Mouse (Mus musculus) B cell, adult 67 days (primary cell): ENCODE measurements around the gene Camkk1. TPM values are rescaled to one million over a fixed set of nuclear protein-coding genes. Genes with fewer than 3 reads are reported as not detected.

Source experiments
- total RNA-seq, 2 experiments: library from RNA; stranded (reverse); gene quantifications; 4 replicates each; pipeline ENCODE4 v1.2.4; 2023

Gene Camkk1
- total RNA-seq, result 1 to 10 TPM; 2.7 to 3.0 TPM

GRCm38 (mm10) chr11:73018471-73019146, at the start of gene Camkk1:
Gene Camkk1, plus strand, starts transcription at chr11:73019008.

DNA sequence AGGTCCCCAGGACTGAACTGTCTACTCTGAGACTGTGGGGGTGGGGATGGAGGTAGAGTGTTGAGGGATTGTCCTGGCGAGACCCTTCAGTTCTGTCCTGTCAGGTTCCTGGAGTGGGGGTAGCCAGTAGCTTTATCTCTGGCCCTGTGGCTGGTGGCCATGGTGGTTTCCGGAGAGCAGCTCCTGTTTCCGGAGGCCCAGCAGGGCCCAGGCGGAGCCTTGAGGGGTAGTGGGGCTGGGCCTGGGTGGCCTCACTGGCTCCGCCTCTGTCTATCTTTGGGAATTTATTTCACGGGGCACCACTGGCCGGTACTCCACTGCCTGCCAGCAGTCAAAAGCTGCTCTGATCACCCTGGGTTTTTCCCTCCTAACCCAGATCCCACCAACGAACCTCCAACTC, 20.0 kb upstream of the Camkk1 start, which contains the start of gene P2rx1:
TSS of gene P2rx1 (plus strand) at position 333 of the 400 bp plus-strand sequence.

GRCm38 (mm10) chr11:73047542-73047996, 28.8 kb downstream of the Camkk1 start, which contains the start of gene Ncbp3:
Gene Ncbp3, plus strand, starts transcription at chr11:73047783.

DNA sequence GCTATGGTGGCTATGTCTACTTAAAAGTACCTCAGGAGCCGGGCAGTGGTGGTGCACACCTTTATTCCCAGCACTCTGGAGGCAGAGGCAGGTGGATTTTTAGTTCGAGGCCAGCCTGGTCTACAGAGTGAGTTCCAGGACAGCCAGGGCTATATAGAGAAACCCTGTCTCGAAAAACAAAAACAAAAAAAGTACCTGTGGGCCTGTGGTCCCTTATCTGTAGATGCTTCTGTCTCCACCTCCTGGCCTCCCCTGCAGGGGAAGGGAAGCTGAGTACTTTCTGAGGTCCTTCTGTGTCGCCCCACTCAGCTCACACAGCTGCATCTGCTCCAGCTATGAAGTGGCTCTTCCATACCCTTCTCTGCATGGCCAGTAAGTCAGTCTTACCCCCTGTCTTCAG, 71.5 kb downstream of the Camkk1 start, which contains the start of gene Itgae:
TSS of gene Itgae (plus strand) at position 301 of the 400 bp plus-strand sequence.

Other genes starting within 250 kb of the Camkk1 start
- gene Cyb5d2, start 222.9 kb upstream of the Camkk1 start, total RNA-seq, result 1 to 10 TPM; 8.0 to 8.7 TPM
- gene Zzef1, start 222.8 kb upstream of the Camkk1 start, total RNA-seq, result 10 to 100 TPM; 87.7 to 92.5 TPM
- 100 to 1,000 TPM; 568 to 586 TPM for gene Atp2a3, start 57.8 kb upstream of the Camkk1 start, total RNA-seq
- gene P2rx1, start 19.9 kb upstream of the Camkk1 start, total RNA-seq, result 1 to 10 TPM; 2.7 to 3.0 TPM
- 10 to 100 TPM; 21.1 to 22.5 TPM for gene Ncbp3, start 28.8 kb downstream of the Camkk1 start, total RNA-seq
- gene Itgae, start 71.6 kb downstream of the Camkk1 start, total RNA-seq, result under 1 TPM; 0.15 to 0.32 TPM
- gene Haspin, start 119.3 kb downstream of the Camkk1 start, total RNA-seq, result 1 to 10 TPM; 3.4 to 4.6 TPM
- gene P2rx5, start 141.4 kb downstream of the Camkk1 start, total RNA-seq, result not detected
- gene Emc6, start 158.0 kb downstream of the Camkk1 start, total RNA-seq, result 10 to 100 TPM; 42.3 to 46.3 TPM
- gene Tax1bp3, start 158.1 kb downstream of the Camkk1 start, total RNA-seq, result 1 to 10 TPM; 6.8 to 7.4 TPM
- 10 to 100 TPM; 22.2 to 25.9 TPM for gene Ctns, start 180.0 kb downstream of the Camkk1 start, total RNA-seq
- 1 to 10 TPM; 2.9 to 3.6 TPM for gene Shpk, start 180.5 kb downstream of the Camkk1 start, total RNA-seq
- under 1 TPM in 1 of 2 experiments, not detected in 1; 0.21 TPM for gene Trpv1, start 215.3 kb downstream of the Camkk1 start, total RNA-seq
- not detected for gene Trpv3, start 248.4 kb downstream of the Camkk1 start, total RNA-seq